Mouse (Mus musculus) neutrophil, adult 59 days (primary cell): Measurements from ENCODE around the gene Vmn2r45. TPM values are rescaled to one million over a fixed set of nuclear protein-coding genes. Genes with fewer than 3 reads are reported as not detected.

Experiments
- total RNA-seq, 2 experiments: library from RNA; stranded (reverse); gene quantifications; 1 replicate in 1 of 2; 2 replicates in 1 of 2; pipeline ENCODE4 v1.2.4; 2023

Gene Vmn2r45
- not detected for total RNA-seq

GRCm38 (mm10) chr7:8488975-8489374 is at the start of gene Vmn2r45:
Vmn2r45 (minus strand) TSS chr7:8489075.

Other genes starting within 250 kb of the Vmn2r45 start
- not detected for gene Vmn2r43, start 228.5 kb downstream of the Vmn2r45 start, total RNA-seq
- gene Vmn2r44, start 105.7 kb downstream of the Vmn2r45 start, total RNA-seq = not detected